Mouse (Mus musculus) neural tube, embryonic 12.5 days (tissue): ENCODE data around the gene Ppm1m. TPM values are rescaled to one million over a fixed set of nuclear protein-coding genes. Genes with fewer than 3 reads are reported as not detected.
A peak's percentile ranks its signal among the peaks of the same experiment; 100 is the strongest.

Experiments used
- ATAC-seq: fragments of 200-750 bp; cut with Nextera tagmentation; 2 replicates; pipeline ENCODE4 v1.8.0; 2017; ENCODE audit warnings: low read depth, mild to moderate bottlenecking, moderate TSS enrichment, moderate library complexity; ENCODE audit not compliant: low FRiP score
- H3K27ac ChIP-seq: fragments of 300-500 bp; sonication (generic); 2 replicates; pipeline ENCODE4 v1.5.1; 2016
- H3K27me3 ChIP-seq: fragments of 300-500 bp; sonication (generic); replicated peaks from 2 replicates; pipeline ENCODE4 v1.6.1; 2016; ENCODE audit warnings: mild to moderate bottlenecking
- H3K36me3 ChIP-seq: fragments of 300-500 bp; sonication (generic); 2 replicates; pipeline ENCODE4 v1.6.1; 2016; ENCODE audit warnings: mild to moderate bottlenecking
- H3K4me1 ChIP-seq: fragments of 300-500 bp; sonication (generic); 2 replicates; pipeline ENCODE4 v1.6.1; 2016
- H3K4me2 ChIP-seq: fragments of 300-500 bp; sonication (generic); replicated peaks from 2 replicates; pipeline ENCODE4 v1.6.1; 2016; ENCODE audit warnings: mild to moderate bottlenecking
- H3K4me3 ChIP-seq: fragments of 300-500 bp; sonication (generic); 2 replicates; pipeline ENCODE4 v1.5.1; 2016
- H3K9ac ChIP-seq: fragments of 300-500 bp; sonication (generic); 2 replicates; pipeline ENCODE4 v1.6.1; 2016; ENCODE audit warnings: mild to moderate bottlenecking
- H3K9me3 ChIP-seq: fragments of 300-500 bp; sonication (generic); 2 replicates; pipeline ENCODE4 v1.6.1; 2016; ENCODE audit warnings: mild to moderate bottlenecking
- WGBS: fragments of 180-500 bp; shearing (Covaris S2); methylation state at CpG from one replicate; pipeline ENCODE4 v1.1.7; 2016; 5-methylcytosine and 5-hydroxymethylcytosine counted together
- microRNA counts: library from miRNA; unstranded; fragments of <30 nt; microRNA quantifications from one replicate; lab custom pipeline; 2017
- microRNA-seq: library from miRNA; unstranded; fragments of <30 nt; microRNA quantifications from one replicate; pipeline ENCODE4, GENCODE M21; 2017
- polyA plus RNA-seq: library from polyadenylated mRNA; unstranded; fragments of >200 nt; fragmentation: Nextera tagmentation; extraction: Ambion mirVana; gene quantifications from 2 replicates; pipeline ENCODE4 v1.2.1, GENCODE M21; 2016

Gene Ppm1m
- polyA plus RNA-seq, 1 experiment from 2014 or later: 32.9 TPM

DNA sequence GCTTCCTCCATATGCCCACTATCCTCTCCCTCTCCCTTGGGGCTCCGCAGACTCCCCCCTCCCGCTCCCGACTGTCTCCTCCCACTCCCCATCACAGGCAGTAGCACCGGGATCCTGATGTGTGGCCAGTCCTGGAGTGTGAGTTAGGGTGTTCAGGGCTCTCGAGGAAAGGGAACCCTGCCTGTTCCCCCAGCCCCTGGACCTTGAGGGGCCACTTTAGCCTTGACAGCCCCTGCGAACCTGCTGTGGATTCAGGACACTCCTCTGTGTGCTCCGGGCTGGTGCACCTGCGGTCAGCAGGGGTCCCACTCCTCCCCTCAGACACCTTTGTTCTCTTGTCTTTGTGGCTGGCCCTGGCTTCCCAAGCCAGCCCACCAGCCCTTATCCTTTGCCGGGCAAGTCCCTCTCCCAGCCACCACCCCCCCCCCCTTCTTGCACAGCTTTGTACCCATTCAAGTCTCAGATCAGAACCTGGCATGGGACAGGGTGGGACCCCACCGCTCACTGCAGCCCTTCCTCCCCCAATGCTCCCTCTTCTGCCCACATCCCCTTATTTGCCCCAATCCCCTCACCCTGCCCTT, 51.6 kb downstream of the Ppm1m start:
- Histone ChIP-seq H3K27ac (peak overlapping the region; percentile 83), H3K4me2 (peak overlapping the region; percentile 71), H3K9ac (peak overlapping the region; percentile 87), H3K9me3 (no peaks in the 10 kb centered on the region), H3K4me3 (peak overlapping the region; percentile 71), H3K36me3 (peaks cover 17% of the 10 kb centered on the region), H3K27me3 (peaks cover 3% of the 10 kb centered on the region; the same call in 1 of the 2 replicates), H3K4me1 (peaks cover 36% of the 10 kb centered on the region)
- peak; percentile 74 for ATAC-seq
- WGBS: 2% methylated on average over 10 of the region's 10 CpGs

DNA sequence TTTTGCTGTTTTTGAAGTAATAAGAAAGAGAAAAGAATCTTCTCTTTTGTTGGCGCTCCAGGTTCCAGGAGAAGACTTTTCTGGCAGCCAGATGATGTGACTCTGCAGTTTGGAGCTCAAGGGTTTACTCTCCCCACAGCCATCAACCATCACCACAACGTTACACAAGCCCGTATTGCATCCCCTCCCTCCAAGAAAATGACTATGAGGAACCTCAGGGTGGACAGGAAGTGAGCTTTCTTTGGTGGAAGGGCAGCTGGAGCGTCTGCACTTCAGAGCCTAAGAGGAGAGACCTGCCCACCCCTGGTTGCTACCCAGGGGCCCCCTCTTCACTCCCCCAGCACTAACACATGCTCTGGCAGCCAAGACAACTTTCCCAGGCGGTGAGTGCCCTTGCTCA, 52.3 kb downstream of the Ppm1m start:
- H3K9ac ChIP-seq: peak overlapping the region; percentile 87
- no peaks in the 10 kb centered on the region for H3K9me3 ChIP-seq
- peaks cover 36% of the 10 kb centered on the region for H3K4me1 ChIP-seq
- 34% methylated on average over 5 of the region's 5 CpGs for WGBS
- ATAC-seq: no peak
- H3K27me3 ChIP-seq: peaks cover 3% of the 10 kb centered on the region; the same call in 1 of the 2 replicates
- H3K4me3 ChIP-seq: peak overlapping the region; percentile 71; the same call in 1 of the 2 replicates
- peak overlapping the region; percentile 71 for H3K4me2 ChIP-seq
- 0 out of 2 replicates have a peak overlapping the region, but pooled peaks have one; percentile 83 for H3K27ac ChIP-seq
- peaks cover 10% of the 10 kb centered on the region for H3K36me3 ChIP-seq

DNA sequence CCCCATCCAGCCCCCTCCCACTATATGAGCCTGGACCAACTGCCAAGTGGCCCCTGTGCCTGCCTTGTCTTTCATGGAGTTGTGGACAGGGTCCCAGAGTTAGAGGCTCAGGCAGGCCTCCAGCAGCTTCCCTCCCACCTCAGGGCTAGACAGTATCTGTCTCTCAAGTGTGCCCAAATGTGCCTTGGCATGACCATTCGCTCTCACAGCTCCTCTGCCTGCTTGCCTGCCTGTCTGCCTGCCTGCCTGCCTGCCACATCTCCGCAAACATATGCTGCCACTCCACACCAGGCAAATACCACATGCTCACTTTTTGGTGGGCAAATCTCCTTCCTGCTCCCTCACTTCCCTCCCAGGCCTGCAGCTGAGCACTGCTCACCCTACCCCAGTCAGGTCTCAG, 54.0 kb downstream of the Ppm1m start:
- peaks cover 31% of the 10 kb centered on the region for H3K4me1 ChIP-seq
- no peaks in the 10 kb centered on the region for H3K9me3 ChIP-seq
- H3K4me2 ChIP-seq: no peak overlapping the region
- H3K27ac ChIP-seq: no peak overlapping the region
- H3K9ac ChIP-seq: no peak overlapping the region
- ATAC-seq: no peak
- H3K36me3 ChIP-seq: no peaks in the 10 kb centered on the region
- peaks cover 3% of the 10 kb centered on the region; the same call in 1 of the 2 replicates for H3K27me3 ChIP-seq
- 88% methylated on average over 2 of the region's 2 CpGs for WGBS
- no peak overlapping the region for H3K4me3 ChIP-seq

MicroRNAs encoded within 50 kb of the gene (microRNA counts, 519-probe panel; counts per million panel counts)
- microRNA mmu-let-7g (lab: Ali Mortazavi, UCI): 7,190 counts per million, percentile 95 among the panel's probes with 10 or more counts

Small RNAs within 50 kb of the gene (microRNA-seq; reads per million reads assigned to microRNA genes)
- gene Mir135a-1 (324 reads per million, percentile 67 among the genes with 10 or more reads in this experiment), gene Mirlet7g (18,244 reads per million, percentile 98 among the genes with 10 or more reads in this experiment)

Other genes with a start within 250 kb of the Ppm1m start
- 0.03 and 0.09 TPM in 2 replicates for gene Col6a5, start 239.1 kb downstream of the Ppm1m start, polyA plus RNA-seq
- gene Col6a4, start 103.0 kb downstream of the Ppm1m start, polyA plus RNA-seq: 0.11 and 0.55 TPM in 2 replicates
- gene Glyctk, start 41.6 kb downstream of the Ppm1m start, polyA plus RNA-seq: 5.4 and 6.2 TPM in 2 replicates
- 27.6 and 28.9 TPM in 2 replicates for gene Wdr82, start 28.8 kb downstream of the Ppm1m start, polyA plus RNA-seq
- gene Twf2, start 3.4 kb upstream of the Ppm1m start, polyA plus RNA-seq: 60.9 and 61.6 TPM in 2 replicates
- 0.05 TPM in 1 of 2 replicates, not detected in the other for gene Tlr9, start 22.9 kb upstream of the Ppm1m start, polyA plus RNA-seq
- gene Alas1, start 48.9 kb upstream of the Ppm1m start, polyA plus RNA-seq: 94.8 and 99.5 TPM in 2 replicates
- gene Poc1a, start 81.3 kb upstream of the Ppm1m start, polyA plus RNA-seq: 17.1 and 17.5 TPM in 2 replicates
- 18.9 and 21.3 TPM in 2 replicates for gene Dusp7, start 168.9 kb upstream of the Ppm1m start, polyA plus RNA-seq
- gene Rpl29, start 229.7 kb upstream of the Ppm1m start, polyA plus RNA-seq: 698 and 706 TPM in 2 replicates
- gene Acy1, start 238.6 kb upstream of the Ppm1m start, polyA plus RNA-seq: 31.0 and 32.7 TPM in 2 replicates
- 5.7 and 6.0 TPM in 2 replicates for gene Abhd14b, start 247.7 kb upstream of the Ppm1m start, polyA plus RNA-seq
- 34.6 and 38.0 TPM in 2 replicates for gene Abhd14a, start 247.9 kb upstream of the Ppm1m start, polyA plus RNA-seq